Mouse (Mus musculus) heart, postnatal 0 days (tissue): Measurements from ENCODE around the gene Pltp.

Experiments used
- CTCF ChIP-seq: IDR thresholded peaks from 2 replicates; pipeline ENCODE4 v1.5.1; 2016; ENCODE audit warnings: antibody characterized with exemption, control low read depth, low read depth
- EP300 ChIP-seq: IDR thresholded peaks from 2 replicates; pipeline ENCODE4 v1.6.1; 2016; ENCODE audit warnings: antibody characterized with exemption, low read depth

DNA sequence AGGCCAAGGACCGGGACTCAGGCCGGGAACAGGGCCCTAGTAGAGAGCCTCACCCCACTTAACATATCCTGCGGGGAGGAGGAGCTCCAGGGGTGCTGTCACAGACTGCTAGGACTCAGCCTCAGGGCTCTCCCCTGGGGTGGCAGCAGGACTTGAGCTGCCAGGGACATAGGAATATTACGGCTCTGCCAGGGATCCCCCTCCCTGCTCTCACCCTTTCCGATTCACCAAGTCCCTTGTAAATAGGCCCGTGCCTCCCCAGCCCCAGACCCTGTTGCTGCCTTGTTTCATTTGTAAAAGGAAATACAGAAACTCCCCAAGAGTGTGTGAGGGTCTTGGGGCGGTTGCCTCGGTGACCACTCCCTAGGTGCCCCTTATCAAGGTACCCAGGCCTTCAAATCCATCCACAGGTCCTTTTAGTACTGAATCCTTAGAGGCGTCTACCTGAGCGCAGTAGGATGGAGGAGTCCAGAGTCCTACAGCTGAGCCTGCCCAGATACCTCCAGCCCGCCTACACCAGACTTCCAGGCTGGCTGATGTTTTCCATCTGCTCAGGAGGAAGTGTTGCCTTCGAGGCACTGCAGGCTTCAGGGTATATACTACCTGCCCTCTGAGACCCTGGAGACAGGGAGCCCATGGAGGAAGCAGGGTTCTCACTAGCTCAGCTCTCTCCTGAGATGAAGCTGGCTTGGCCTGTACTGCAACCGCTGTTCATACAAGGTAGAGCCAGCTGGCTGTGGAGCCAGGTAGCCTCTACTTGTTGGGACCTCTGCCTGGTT is 33.7 kb upstream of the Pltp start:
- TF ChIP-seq EP300 = no peak
- no peak for TF ChIP-seq CTCF
